Mouse (Mus musculus) embryonic facial prominence, embryonic 13.5 days (tissue): ENCODE measurements at regions not wholly inside any gene's neighbourhood (a gene's known extent, or its start where the extent isn't known, plus 50 kb on each side); places are given as distances from the start of the nearest gene placed in this dataset.

Experiments used
- ATAC-seq: fragments of 200-750 bp; cut with Nextera tagmentation; 2 replicates; pipeline ENCODE4 v1.8.0; 2017; ENCODE audit warnings: low read depth; ENCODE audit not compliant: insufficient number of reproducible peaks, insufficient read depth, low FRiP score, low TSS enrichment
- H3K27ac ChIP-seq: fragments of 300-500 bp; sonication (generic); 2 replicates; pipeline ENCODE4 v1.5.1; 2015; ENCODE audit warnings: moderate library complexity, mild to moderate bottlenecking, inconsistent platforms
- H3K27me3 ChIP-seq: fragments of 300-500 bp; sonication (generic); 2 replicates; pipeline ENCODE4 v1.6.1; 2015; ENCODE audit warnings: mild to moderate bottlenecking, inconsistent platforms
- H3K36me3 ChIP-seq: fragments of 300-500 bp; sonication (generic); 2 replicates; pipeline ENCODE4 v1.6.1; 2015; ENCODE audit warnings: mild to moderate bottlenecking, inconsistent platforms
- H3K4me1 ChIP-seq: fragments of 300-500 bp; sonication (generic); 2 replicates; pipeline ENCODE4 v1.6.1; 2015; ENCODE audit warnings: inconsistent platforms
- H3K4me2 ChIP-seq: fragments of 300-500 bp; sonication (generic); 2 replicates; pipeline ENCODE4 v1.6.1; 2015; ENCODE audit warnings: moderate library complexity, mild to moderate bottlenecking, inconsistent platforms
- H3K4me3 ChIP-seq: fragments of 300-500 bp; sonication (generic); 2 replicates; pipeline ENCODE4 v1.5.1; 2015; ENCODE audit warnings: mild to moderate bottlenecking, inconsistent platforms
- H3K9ac ChIP-seq: fragments of 300-500 bp; sonication (generic); 2 replicates; pipeline ENCODE4 v1.6.1; 2015; ENCODE audit warnings: mild to moderate bottlenecking, inconsistent platforms
- H3K9me3 ChIP-seq: fragments of 300-500 bp; sonication (generic); 2 replicates; pipeline ENCODE4 v1.6.1; 2016; ENCODE audit warnings: inconsistent platforms
- WGBS: fragments of 180-500 bp; shearing (Covaris S2); methylation state at CpG from one replicate; pipeline ENCODE4 v1.1.7; 2015; ENCODE audit warnings: mixed read lengths; 5-methylcytosine and 5-hydroxymethylcytosine counted together

DNA sequence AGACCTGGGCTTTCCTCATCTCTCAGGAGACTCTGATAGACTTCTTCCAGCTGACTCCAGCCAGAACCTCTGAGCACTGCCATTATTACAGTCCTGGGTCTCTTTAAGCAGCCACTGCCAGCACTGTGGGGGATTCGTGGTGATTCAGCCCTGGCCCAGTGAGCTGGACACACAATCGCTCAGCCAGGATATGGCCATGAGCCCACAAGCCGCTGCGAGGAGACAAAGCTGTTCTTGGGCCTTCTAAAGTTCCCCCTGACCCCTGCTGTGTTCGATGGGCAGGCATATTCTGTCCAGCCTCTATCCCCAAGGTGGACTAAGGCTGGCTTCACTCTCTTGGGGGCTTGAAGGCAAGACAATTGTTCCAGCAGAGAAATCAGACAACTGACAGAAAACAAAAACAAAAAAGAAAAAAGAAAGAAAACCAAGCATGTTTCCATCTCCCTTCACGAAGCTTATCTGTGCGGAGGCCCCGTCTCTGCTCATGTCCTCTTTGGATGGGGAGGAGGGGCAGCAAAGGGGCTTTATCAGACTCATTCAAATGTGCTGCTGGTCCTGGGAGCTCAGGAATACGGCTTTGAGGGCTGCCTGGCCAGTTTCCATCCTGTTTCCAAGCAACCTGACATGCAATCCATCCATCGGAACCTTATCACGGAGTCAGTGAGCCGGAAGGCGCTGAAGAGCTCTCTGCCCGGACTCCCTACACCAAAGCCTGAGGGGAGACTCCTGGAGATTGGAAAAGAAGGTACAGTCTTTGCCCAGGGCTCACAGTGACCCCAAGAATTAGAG lies 362.0 kb downstream of the Sox9 start:
- no peak overlapping the region for H3K4me3 ChIP-seq
- H3K4me2 ChIP-seq, result no peak overlapping the region
- 56% methylated on average over 14 of the region's 14 CpGs for WGBS
- no peak overlapping the region for H3K9ac ChIP-seq
- no peaks in the 10 kb centered on the region for H3K36me3 ChIP-seq
- no peaks in the 10 kb centered on the region for H3K9me3 ChIP-seq
- no peak overlapping the region for H3K27ac ChIP-seq
- no peak for ATAC-seq
- H3K27me3 ChIP-seq, result no peaks in the 10 kb centered on the region
- peaks cover 18% of the 10 kb centered on the region for H3K4me1 ChIP-seq

DNA sequence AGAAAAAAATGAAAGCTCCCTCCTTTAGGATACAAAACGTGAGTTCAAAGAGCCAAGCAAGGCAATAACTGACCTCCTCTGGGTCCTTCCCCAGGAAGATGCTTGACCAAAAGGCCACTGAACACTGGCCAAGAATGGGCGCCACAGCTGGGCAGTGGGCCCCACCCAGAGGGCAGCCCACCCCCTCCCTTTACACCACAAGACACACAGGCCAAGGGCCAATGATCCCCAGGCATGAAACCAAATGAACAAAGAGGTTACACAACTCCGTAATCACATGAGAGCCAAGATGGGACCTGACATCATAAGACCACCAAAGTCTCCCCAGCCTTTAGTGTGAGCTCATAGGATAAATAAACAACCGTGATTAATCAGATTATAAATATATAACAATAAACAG lies 363.7 kb downstream of the Sox9 start:
- no peak overlapping the region for H3K4me2 ChIP-seq
- no peaks in the 10 kb centered on the region for H3K9me3 ChIP-seq
- H3K4me1 ChIP-seq, result peaks cover 18% of the 10 kb centered on the region
- no peak overlapping the region for H3K27ac ChIP-seq
- no peak overlapping the region for H3K4me3 ChIP-seq
- WGBS, result 78% methylated on average over 4 of the region's 4 CpGs
- no peaks in the 10 kb centered on the region for H3K36me3 ChIP-seq
- no peak overlapping the region for H3K9ac ChIP-seq
- H3K27me3 ChIP-seq, result no peaks in the 10 kb centered on the region
- ATAC-seq, result no peak

DNA sequence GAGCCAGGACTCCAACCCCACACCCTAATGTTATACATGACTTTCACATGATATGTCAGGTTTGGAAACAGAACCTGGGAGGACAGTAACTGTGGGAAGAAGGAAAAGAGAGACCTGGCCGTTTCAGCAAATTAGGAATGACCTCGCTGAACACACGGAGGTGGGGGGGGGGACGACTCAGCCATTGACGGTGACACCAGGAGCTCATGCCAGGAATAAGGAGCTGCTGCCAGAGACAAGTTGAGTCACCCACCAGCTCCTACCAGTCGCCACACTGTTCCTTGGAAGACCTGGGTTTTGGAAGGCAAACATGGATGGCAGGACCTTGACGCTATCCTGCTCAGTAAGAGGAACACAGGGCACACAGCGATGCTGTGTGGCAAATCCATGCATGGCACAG lies 364.7 kb downstream of the Sox9 start:
- Histone ChIP-seq H3K27ac (no peak overlapping the region), H3K4me1 (peaks cover 18% of the 10 kb centered on the region), H3K4me2 (no peak overlapping the region), H3K27me3 (no peaks in the 10 kb centered on the region), H3K9me3 (no peaks in the 10 kb centered on the region), H3K9ac (no peak overlapping the region), H3K36me3 (no peaks in the 10 kb centered on the region), H3K4me3 (no peak overlapping the region)
- 96% methylated on average over 8 of the region's 8 CpGs for WGBS
- no peak for ATAC-seq

DNA sequence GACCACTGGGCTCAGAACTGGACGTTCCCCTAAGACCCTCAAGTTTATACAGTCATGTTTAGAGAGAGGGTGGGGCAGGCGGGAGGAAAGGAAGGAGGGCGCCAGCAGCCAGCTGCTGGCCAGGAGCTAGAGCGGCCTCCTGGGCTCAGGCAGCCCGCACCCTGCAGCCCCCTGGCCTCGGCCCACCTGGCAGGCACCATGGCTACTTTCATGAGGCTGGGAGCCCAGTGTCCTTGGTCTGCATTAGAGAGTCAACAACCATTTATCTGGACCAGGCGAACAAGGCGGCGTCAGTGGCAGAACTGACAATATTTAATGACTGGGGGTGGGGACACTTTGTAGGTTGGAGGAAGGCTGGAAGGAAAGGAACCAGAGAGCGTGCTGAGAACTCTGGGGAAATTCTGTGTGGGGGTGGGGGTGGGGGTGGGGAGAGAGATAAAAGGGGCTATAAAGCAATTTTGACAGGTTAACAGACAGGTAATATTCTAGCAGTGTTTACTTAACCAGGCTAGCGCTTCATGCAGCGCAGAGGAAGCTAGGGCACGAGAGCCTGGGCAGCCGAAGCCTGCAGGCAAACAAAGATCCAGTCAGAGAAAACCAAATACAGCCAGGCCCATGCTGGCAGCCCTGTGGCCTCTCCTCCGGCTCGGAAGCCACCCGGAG lies 365.6 kb downstream of the Sox9 start:
- Histone ChIP-seq H3K27ac (no peak overlapping the region), H3K9me3 (no peaks in the 10 kb centered on the region), H3K27me3 (no peaks in the 10 kb centered on the region), H3K4me3 (no peak overlapping the region), H3K4me2 (no peak overlapping the region), H3K9ac (no peak overlapping the region), H3K4me1 (peaks cover 17% of the 10 kb centered on the region), H3K36me3 (no peaks in the 10 kb centered on the region)
- ATAC-seq, result no peak
- WGBS, result 66% methylated on average over 17 of the region's 17 CpGs

DNA sequence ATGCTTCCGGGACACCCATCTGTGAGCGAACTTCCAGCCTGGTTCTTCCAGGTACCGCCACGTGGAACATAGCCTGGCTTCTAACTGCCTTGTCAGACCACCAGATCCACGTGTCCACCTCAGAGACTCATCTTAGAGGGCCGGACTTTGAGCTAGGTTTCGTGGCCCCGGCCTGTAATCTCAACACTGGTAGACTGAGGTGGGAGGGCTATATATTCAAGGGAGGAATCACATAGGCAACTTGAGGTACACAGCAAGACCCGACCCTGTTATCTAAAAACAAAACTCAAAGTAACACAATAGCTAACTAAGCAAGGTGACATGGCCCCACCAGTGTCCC lies 366.1 kb downstream of the Sox9 start:
- H3K27me3 ChIP-seq, result no peaks in the 10 kb centered on the region
- no peaks in the 10 kb centered on the region for H3K36me3 ChIP-seq
- H3K9ac ChIP-seq, result no peak overlapping the region
- WGBS, result 80% methylated on average over 9 of the region's 9 CpGs
- no peak overlapping the region for H3K4me3 ChIP-seq
- H3K9me3 ChIP-seq, result no peaks in the 10 kb centered on the region
- no peak overlapping the region for H3K4me2 ChIP-seq
- no peak overlapping the region for H3K27ac ChIP-seq
- no peak for ATAC-seq
- peaks cover 17% of the 10 kb centered on the region for H3K4me1 ChIP-seq

DNA sequence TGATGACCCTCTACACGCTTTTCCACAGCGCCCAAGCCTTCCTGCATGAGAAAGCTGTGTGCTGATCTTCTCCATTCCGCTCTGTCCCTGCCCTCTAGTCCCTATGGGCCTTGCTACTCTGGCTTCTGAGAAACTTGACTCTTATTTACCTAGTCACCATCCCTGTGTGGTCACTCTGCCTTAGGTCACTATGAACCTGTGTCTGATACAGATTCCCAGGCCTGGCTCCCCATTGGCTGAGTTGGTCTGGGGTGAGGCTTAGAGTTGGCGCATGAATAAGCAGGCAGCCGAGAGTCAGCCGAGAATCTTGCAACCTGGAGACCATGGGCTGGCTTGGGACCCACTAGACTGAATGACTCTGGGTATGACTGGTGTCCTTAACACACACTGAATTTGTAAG lies 373.5 kb downstream of the Sox9 start:
- Histone ChIP-seq H3K4me2 (no peak overlapping the region), H3K4me1 (peaks cover 18% of the 10 kb centered on the region), H3K4me3 (no peak overlapping the region), H3K9ac (no peak overlapping the region), H3K9me3 (no peaks in the 10 kb centered on the region), H3K27me3 (no peaks in the 10 kb centered on the region), H3K36me3 (no peaks in the 10 kb centered on the region), H3K27ac (no peak overlapping the region)
- ATAC-seq, result no peak
- 90% methylated on average over 6 of the region's 6 CpGs for WGBS

DNA sequence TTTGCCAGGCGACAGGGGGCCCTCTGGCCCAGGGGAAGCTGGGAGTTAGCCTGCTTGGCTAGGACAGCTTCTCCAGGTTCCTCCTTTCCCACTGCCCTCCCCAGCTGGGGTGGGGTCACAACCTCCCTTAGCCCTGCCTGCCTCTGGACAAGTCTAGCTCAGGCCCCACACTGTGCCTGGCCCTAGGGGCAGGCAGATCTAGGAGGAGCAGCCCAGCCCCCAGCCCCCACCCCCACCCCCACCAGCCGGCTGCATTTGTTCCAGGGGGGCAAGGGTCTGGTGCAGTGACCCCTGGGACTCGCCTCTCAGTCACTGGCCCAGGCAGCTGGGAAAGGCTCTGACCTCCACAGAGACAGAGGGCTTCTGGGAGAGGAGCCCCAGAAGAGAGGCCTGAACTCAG lies 381.9 kb downstream of the Sox9 start:
- H3K4me3 ChIP-seq, result no peak overlapping the region
- H3K9ac ChIP-seq, result no peak overlapping the region
- H3K27ac ChIP-seq, result no peak overlapping the region
- no peaks in the 10 kb centered on the region for H3K9me3 ChIP-seq
- peaks cover 6% of the 10 kb centered on the region; the same call in 1 of the 2 replicates for H3K36me3 ChIP-seq
- ATAC-seq, result no peak
- H3K4me1 ChIP-seq, result peaks cover 24% of the 10 kb centered on the region
- H3K27me3 ChIP-seq, result no peaks in the 10 kb centered on the region; the same call in 1 of the 2 replicates
- no peak overlapping the region for H3K4me2 ChIP-seq
- 36% methylated on average over 3 of the region's 3 CpGs for WGBS

DNA sequence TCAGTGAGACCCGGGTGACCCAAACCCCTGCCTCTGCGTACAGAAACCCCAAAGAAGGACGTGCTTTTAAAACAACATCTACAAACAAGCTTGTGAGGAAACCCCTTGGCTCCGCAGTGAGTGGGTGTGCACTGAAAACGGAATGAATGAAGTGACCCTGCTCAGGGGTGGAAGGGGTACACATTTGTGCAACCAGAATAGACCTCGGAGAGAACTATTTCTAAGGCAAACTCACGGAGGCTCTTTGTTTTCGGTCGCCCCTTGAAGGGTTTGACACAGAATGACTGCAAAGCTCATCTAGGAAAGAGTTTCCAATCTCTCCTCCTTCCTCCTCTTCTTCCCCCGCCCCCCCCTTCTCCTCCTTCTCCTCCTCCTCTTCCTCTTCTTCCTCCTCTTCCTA lies 382.5 kb downstream of the Sox9 start:
- peak overlapping the region; percentile 70 for H3K4me2 ChIP-seq
- H3K4me3 ChIP-seq, result peak overlapping the region; percentile 38; the same call in 1 of the 2 replicates
- no peak overlapping the region for H3K27ac ChIP-seq
- peaks cover 6% of the 10 kb centered on the region; the same call in 1 of the 2 replicates for H3K36me3 ChIP-seq
- no peak for ATAC-seq
- no peaks in the 10 kb centered on the region for H3K9me3 ChIP-seq
- WGBS, result 15% methylated on average over 10 of the region's 10 CpGs
- no peaks in the 10 kb centered on the region; the same call in 1 of the 2 replicates for H3K27me3 ChIP-seq
- peak overlapping the region; percentile 65; the same call in 1 of the 2 replicates for H3K9ac ChIP-seq
- peaks cover 24% of the 10 kb centered on the region for H3K4me1 ChIP-seq

DNA sequence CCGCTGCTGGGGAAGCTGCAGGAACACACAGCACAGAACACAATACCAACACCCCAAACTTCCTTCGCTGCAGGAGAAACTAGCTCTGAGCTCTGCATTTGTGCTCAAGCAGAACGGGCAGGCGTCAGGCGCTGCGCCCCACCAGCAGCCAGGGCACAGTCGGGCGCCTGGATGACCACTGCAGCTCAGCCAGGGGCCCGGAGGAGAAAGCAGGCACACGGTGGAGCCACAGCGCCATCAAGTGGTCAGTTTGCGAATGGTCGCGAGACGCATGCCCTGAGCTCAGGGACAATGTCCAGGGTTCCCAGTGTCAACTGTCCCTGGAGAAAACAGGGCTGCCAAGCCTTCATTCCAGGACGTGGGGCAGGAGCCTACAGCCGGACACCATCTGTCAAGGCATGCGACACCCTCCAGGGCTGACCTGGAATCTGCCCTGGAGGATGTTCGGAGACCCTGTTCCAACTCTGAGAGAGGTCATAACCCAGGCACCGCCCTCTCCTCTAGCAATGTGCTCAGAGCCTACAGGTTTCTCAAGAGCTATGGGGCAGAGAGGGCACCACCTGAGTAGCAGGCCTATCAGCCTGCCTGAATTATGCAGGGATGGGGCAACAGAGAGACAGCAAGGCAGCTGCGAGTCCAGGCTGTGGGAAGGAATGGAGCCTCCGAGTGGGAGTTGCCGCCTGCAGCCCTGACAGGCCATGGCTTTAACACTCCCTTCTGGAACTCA lies 383.2 kb downstream of the Sox9 start:
- Histone ChIP-seq H3K9ac (peak overlapping the region; percentile 65), H3K27me3 (no peaks in the 10 kb centered on the region; the same call in 1 of the 2 replicates), H3K4me3 (peak overlapping the region; percentile 38), H3K9me3 (no peaks in the 10 kb centered on the region), H3K4me1 (peaks cover 24% of the 10 kb centered on the region), H3K36me3 (peaks cover 6% of the 10 kb centered on the region; the same call in 1 of the 2 replicates), H3K4me2 (peak overlapping the region; percentile 70), H3K27ac (0 out of 2 replicates have a peak overlapping the region, but pooled peaks have one; percentile 51)
- ATAC-seq, result peak; percentile 28; the same call in 1 of the 2 replicates
- 2% methylated on average over 23 of the region's 23 CpGs for WGBS

DNA sequence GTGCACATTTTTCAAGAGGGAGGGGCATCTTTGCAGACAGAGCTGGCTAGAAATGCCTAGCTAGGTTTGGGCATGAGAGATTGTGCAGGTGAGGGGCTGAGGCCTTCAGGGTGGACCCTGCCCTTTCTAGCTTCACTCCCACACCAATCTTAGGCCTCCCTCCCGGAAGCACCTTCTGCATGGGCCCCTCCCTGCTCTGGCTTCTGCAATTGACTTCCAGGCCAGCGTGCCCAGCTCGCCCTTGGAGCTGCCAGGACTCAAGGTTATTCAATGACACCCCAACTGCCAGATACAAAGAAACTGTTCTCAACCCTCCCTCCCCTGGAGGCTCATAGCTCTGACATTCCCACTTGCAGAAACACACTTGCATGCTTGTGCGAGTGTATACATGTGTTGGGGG lies 384.5 kb downstream of the Sox9 start:
- no peak overlapping the region for H3K4me2 ChIP-seq
- WGBS, result 66% methylated on average over 4 of the region's 4 CpGs
- H3K4me3 ChIP-seq, result no peak overlapping the region
- no peaks in the 10 kb centered on the region; the same call in 1 of the 2 replicates for H3K27me3 ChIP-seq
- H3K9ac ChIP-seq, result no peak overlapping the region
- no peak overlapping the region for H3K27ac ChIP-seq
- no peak for ATAC-seq
- H3K9me3 ChIP-seq, result no peaks in the 10 kb centered on the region
- peaks cover 23% of the 10 kb centered on the region for H3K4me1 ChIP-seq
- H3K36me3 ChIP-seq, result peaks cover under 1% of the 10 kb centered on the region; the same call in 1 of the 2 replicates

DNA sequence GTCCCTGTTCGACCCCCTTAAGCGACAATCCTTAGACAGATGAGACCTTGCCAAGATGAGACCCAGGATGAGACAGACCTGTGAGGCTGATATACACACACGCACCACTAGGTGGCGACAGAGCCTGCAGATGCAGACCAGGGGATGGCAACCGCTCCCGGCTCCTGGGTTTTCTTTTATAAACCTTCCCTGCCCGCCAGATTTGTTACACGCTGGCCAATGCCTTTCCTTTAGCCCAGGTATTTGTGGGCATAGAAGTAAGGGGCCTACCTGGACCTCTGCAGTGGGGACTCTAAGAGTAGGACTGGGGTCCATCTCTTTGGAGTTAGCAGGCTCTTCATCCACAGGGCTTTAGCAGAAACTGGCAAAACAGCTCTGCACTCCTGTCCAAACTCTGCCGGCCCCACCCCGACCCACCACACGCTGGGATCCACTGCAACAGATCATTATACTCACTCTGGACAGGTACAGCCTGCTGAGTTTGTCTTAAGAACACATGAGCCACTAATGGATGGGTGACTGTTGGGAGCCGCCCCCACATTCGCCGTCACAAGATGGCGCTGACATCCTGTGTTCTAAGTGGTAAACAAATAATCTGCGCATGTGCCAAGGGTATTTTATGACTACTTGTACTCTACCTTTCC lies 390.6 kb downstream of the Sox9 start:
- Histone ChIP-seq H3K27me3 (no peaks in the 10 kb centered on the region; the same call in 1 of the 2 replicates), H3K4me1 (peaks cover 16% of the 10 kb centered on the region), H3K27ac (peak overlapping the region; percentile 92), H3K4me3 (peak overlapping the region; percentile 50), H3K4me2 (peak overlapping the region; percentile 63), H3K36me3 (no peaks in the 10 kb centered on the region), H3K9me3 (no peaks in the 10 kb centered on the region), H3K9ac (peak overlapping the region; percentile 71)
- peak; percentile 53 for ATAC-seq
- 22% methylated on average over 16 of the region's 16 CpGs for WGBS
